Mouse (Mus musculus): Measurements from ENCODE around the gene Dnajc4. TPM values are rescaled to one million over a fixed set of nuclear protein-coding genes. Genes with fewer than 3 reads are reported as not detected.

Dnajc4 gene
- polyA plus RNA-seq, 1 experiment from 2014 or later: 21.3 TPM

- peak; percentile 94 for DNase-seq (ENCODE audit: low spot score)
Measured at GRCm38 (mm10) chr19:6975537-6976521, 16.5 kb downstream of the Dnajc4 start, which contains the start of gene Plcb3. Gene Plcb3 (minus strand): TSS chr19:6976470.

- peak; percentile 91 for DNase-seq (ENCODE audit: low spot score)
Measured at GRCm38 (mm10) chr19:6974211-6975205, 17.9 kb downstream of the Dnajc4 start, which contains the start of gene Ppp1r14b. Gene Ppp1r14b (plus strand): TSS chr19:6974968.

GRCm38 (mm10) chr19:6973581-6974190 is 18.7 kb downstream of the Dnajc4 start:
- no peak for DNase-seq (ENCODE audit: low spot score)

- DNase-seq (ENCODE audit: low spot score): no peak
Measured at GRCm38 (mm10) chr19:6972247-6972917, 20.0 kb downstream of the Dnajc4 start.

- DNase-seq (ENCODE audit: low spot score): no peak
Measured at GRCm38 (mm10) chr19:6971644-6972043, 20.7 kb downstream of the Dnajc4 start.

GRCm38 (mm10) chr19:6970460-6971085 is 21.8 kb downstream of the Dnajc4 start:
- no peak for DNase-seq (ENCODE audit: low spot score)

- peak; percentile 77 for DNase-seq (ENCODE audit: low spot score)
Measured at GRCm38 (mm10) chr19:6969665-6970381, 22.5 kb downstream of the Dnajc4 start.

- DNase-seq (ENCODE audit: low spot score): no peak
Measured at GRCm38 (mm10) chr19:6969291-6969664, 23.1 kb downstream of the Dnajc4 start.

- peak; percentile 29 for DNase-seq (ENCODE audit: low spot score)
Measured at GRCm38 (mm10) chr19:6968491-6969271, 23.7 kb downstream of the Dnajc4 start.

- DNase-seq (ENCODE audit: low spot score): no peak
Measured at GRCm38 (mm10) chr19:6956461-6956860, 35.9 kb downstream of the Dnajc4 start.

GRCm38 (mm10) chr19:6955424-6955823 is 36.9 kb downstream of the Dnajc4 start:
- DNase-seq (ENCODE audit: low spot score): no peak

GRCm38 (mm10) chr19:6954046-6954445 is 38.3 kb downstream of the Dnajc4 start:
- DNase-seq (ENCODE audit: low spot score): peak; percentile 15

GRCm38 (mm10) chr19:6952712-6953037 is 39.7 kb downstream of the Dnajc4 start:
- peak; percentile 42 for DNase-seq (ENCODE audit: low spot score)

- peak; percentile 31 for DNase-seq (ENCODE audit: low spot score)
Measured at GRCm38 (mm10) chr19:6951994-6952711, 40.2 kb downstream of the Dnajc4 start.

- DNase-seq (ENCODE audit: low spot score): peak; percentile 80
Measured at GRCm38 (mm10) chr19:6951381-6951968, 40.9 kb downstream of the Dnajc4 start.

GRCm38 (mm10) chr19:6950613-6951153 is 41.7 kb downstream of the Dnajc4 start:
- peak; percentile 61 for DNase-seq (ENCODE audit: low spot score)

GRCm38 (mm10) chr19:6949951-6950350 is 42.4 kb downstream of the Dnajc4 start:
- DNase-seq (ENCODE audit: low spot score): no peak
